Mouse (Mus musculus): ENCODE data around the gene Syde1.
"Not testable (repeated sequence)": the region's sequence is repeated elsewhere in the genome, so short reads cannot be mapped to it uniquely, and the experiment has no call there.

The Syde1 gene

GRCm38 (mm10) chr10:78591406-78592328, at the start of gene Syde1:
TSS of gene Syde1 (minus strand) at chr10:78591964.
- DNase-seq: no peak

- peak; percentile 62 for DNase-seq
Observed at GRCm38 (mm10) chr10:78632311-78632710, 40.5 kb upstream of the Syde1 start.

- DNase-seq: no peak
Observed at GRCm38 (mm10) chr10:78630194-78630593, 38.4 kb upstream of the Syde1 start.

- DNase-seq: not testable (repeated sequence)
Observed at GRCm38 (mm10) chr10:78623143-78623542, 31.4 kb upstream of the Syde1 start.

- no peak for DNase-seq
Observed at GRCm38 (mm10) chr10:78617974-78618373, 26.2 kb upstream of the Syde1 start, which contains the start of gene Olfr1357. TSS of gene Olfr1357 (minus strand) at chr10:78618074.

GRCm38 (mm10) chr10:78607602-78608001, 15.8 kb upstream of the Syde1 start:
- no peak for DNase-seq

- peak; percentile 30 for DNase-seq
Observed at GRCm38 (mm10) chr10:78605080-78605479, 13.3 kb upstream of the Syde1 start.

- DNase-seq: no peak
Observed at GRCm38 (mm10) chr10:78599865-78600264, 8.1 kb upstream of the Syde1 start.

GRCm38 (mm10) chr10:78594566-78594965, 2.8 kb upstream of the Syde1 start:
- no peak for DNase-seq

GRCm38 (mm10) chr10:78594157-78594556, 2.4 kb upstream of the Syde1 start:
- DNase-seq: no peak

- no peak for DNase-seq
Observed at GRCm38 (mm10) chr10:78593736-78594135, 2.0 kb upstream of the Syde1 start.

- no peak for DNase-seq
Observed at GRCm38 (mm10) chr10:78592856-78593379, 1.2 kb upstream of the Syde1 start.

- DNase-seq: no peak
Observed at GRCm38 (mm10) chr10:78590744-78591143, 1.0 kb downstream of the Syde1 start.

GRCm38 (mm10) chr10:78589901-78590300, 1.9 kb downstream of the Syde1 start:
- no peak for DNase-seq

GRCm38 (mm10) chr10:78589291-78589690, 2.5 kb downstream of the Syde1 start:
- DNase-seq: no peak

- no peak for DNase-seq
Observed at GRCm38 (mm10) chr10:78586026-78586425, 5.7 kb downstream of the Syde1 start.

- DNase-seq: no peak
Observed at GRCm38 (mm10) chr10:78585606-78586005, 6.2 kb downstream of the Syde1 start.

GRCm38 (mm10) chr10:78584996-78585395, 6.8 kb downstream of the Syde1 start:
- DNase-seq: no peak

- DNase-seq: no peak
Observed at GRCm38 (mm10) chr10:78583939-78584338, 7.8 kb downstream of the Syde1 start.

- no peak for DNase-seq
Observed at GRCm38 (mm10) chr10:78583347-78583746, 8.4 kb downstream of the Syde1 start.

- DNase-seq: no peak
Observed at GRCm38 (mm10) chr10:78581121-78581520, 10.6 kb downstream of the Syde1 start.

- no peak for DNase-seq
Observed at GRCm38 (mm10) chr10:78578204-78578603, 13.6 kb downstream of the Syde1 start.

- no peak for DNase-seq
Observed at GRCm38 (mm10) chr10:78576435-78577184, 15.2 kb downstream of the Syde1 start.

All from right cerebral cortex, adult 18-20 months (tissue).